Comparison of ENCODE assay signal across 14 mouse cellular contexts in genomic region chr5:122550460-122550859, GRCm38 (mm10). TPM values are rescaled to one million over a fixed set of nuclear protein-coding genes. Genes with fewer than 3 reads are reported as not detected.
DNase-seq lines count a peak whose midpoint lies in the region; ATAC-seq lines count a peak whose summit lies in the region.
"Had no signal": no experiment of that assay in that cellular context is flagged by ENCODE, and none has a peak within 500 bp of the region (broad histone marks: within the 10 kb centered on the region; RNA-seq: fewer than 3 reads in every experiment).

No protein-coding gene starts in this region.

- H3K4me2 ChIP-seq in heart, embryonic 13.5 days, result 0 out of 2 replicates have a peak overlapping the region, but pooled peaks have one; percentile 2
- H3K4me2 ChIP-seq in lung, embryonic 15.5 days, result peak overlapping the region; percentile 6
- peak overlapping the region; percentile 35 for H3K4me2 ChIP-seq in intestine, embryonic 16.5 days (ENCODE audit: low read depth, low read length)
- H3K4me2 ChIP-seq in stomach, embryonic 15.5 days, result peak overlapping the region; percentile 27; the same call in 1 of the 2 replicates
- H3K4me2 ChIP-seq: forebrain, embryonic 13.5 days; limb, embryonic 12.5 days had no signal

- 0 out of 2 replicates have a peak overlapping the region, but pooled peaks have one; percentile 24 for H3K27ac ChIP-seq in heart, embryonic 13.5 days (replicated peaks)
- peak overlapping the region; percentile 47 for H3K27ac ChIP-seq in lung, embryonic 15.5 days
- peak overlapping the region; percentile 60 for H3K27ac ChIP-seq in intestine, embryonic 16.5 days (ENCODE audit: low read length)
- peak overlapping the region; percentile 61 for H3K27ac ChIP-seq in stomach, embryonic 15.5 days
- H3K27ac ChIP-seq: forebrain, embryonic 13.5 days; limb, embryonic 12.5 days had no signal

- no peak for ATAC-seq in heart, embryonic 13.5 days (ENCODE audit: extremely low read depth, insufficient number of reproducible peaks, low FRiP score, low TSS enrichment)
- ATAC-seq in lung, embryonic 15.5 days (ENCODE audit: borderline replicate concordance, extremely low read depth, low FRiP score, low TSS enrichment), result no peak
- ATAC-seq in intestine, embryonic 16.5 days, result no peak
- no peak for ATAC-seq in stomach, embryonic 15.5 days (ENCODE audit: insufficient read depth, low FRiP score, low read depth)
- ATAC-seq in megakaryocyte-erythroid progenitor cell, adult 5-6 weeks (replicated peaks; ENCODE audit: low FRiP score, low TSS enrichment, poor library complexity, severe bottlenecking), result no peak
- ATAC-seq: forebrain, embryonic 13.5 days had no signal

- no peaks in the 10 kb centered on the region for H3K9me3 ChIP-seq in heart, embryonic 13.5 days
- no peaks in the 10 kb centered on the region for H3K9me3 ChIP-seq in lung, embryonic 15.5 days
- H3K9me3 ChIP-seq in intestine, embryonic 16.5 days (ENCODE audit: control insufficient read depth, low read length), result no peaks in the 10 kb centered on the region
- H3K9me3 ChIP-seq in stomach, embryonic 15.5 days, result no peaks in the 10 kb centered on the region
- H3K9me3 ChIP-seq: forebrain, embryonic 13.5 days; limb, embryonic 12.5 days had no signal

- DNase-seq in heart, adult 11 months, result no peak
- no peak for DNase-seq in lung, postnatal 4 days
- no peak for DNase-seq in layer of hippocampus, postnatal 36 days
- DNase-seq: cerebellum, adult 8-10 months; kidney, postnatal 25 days; midbrain, embryonic 14.5 days; right cerebral cortex, postnatal 25 days had no signal

- H3K4me1 ChIP-seq in heart, embryonic 13.5 days, result peaks cover 38% of the 10 kb centered on the region
- H3K4me1 ChIP-seq in lung, embryonic 15.5 days, result peaks cover 28% of the 10 kb centered on the region
- peaks cover 17% of the 10 kb centered on the region for H3K4me1 ChIP-seq in intestine, embryonic 16.5 days (ENCODE audit: control insufficient read depth, insufficient read depth, low read length)
- H3K4me1 ChIP-seq in stomach, embryonic 15.5 days, result 0 out of 2 replicates have a peak, but pooled peaks cover 5% of the 10 kb centered on the region

- peaks cover 16% of the 10 kb centered on the region for H3K36me3 ChIP-seq in heart, embryonic 13.5 days
- H3K36me3 ChIP-seq in lung, embryonic 15.5 days, result no peaks in the 10 kb centered on the region
- H3K36me3 ChIP-seq in intestine, embryonic 16.5 days (ENCODE audit: control insufficient read depth, insufficient read depth, low read length), result no peaks in the 10 kb centered on the region
- H3K36me3 ChIP-seq in stomach, embryonic 15.5 days, result no peaks in the 10 kb centered on the region

- no peak overlapping the region for H3K4me3 ChIP-seq in heart, embryonic 13.5 days
- H3K4me3 ChIP-seq in lung, embryonic 15.5 days, result no peak overlapping the region
- peak overlapping the region; percentile 14; the same call in 1 of the 2 replicates for H3K4me3 ChIP-seq in intestine, embryonic 16.5 days (ENCODE audit: low read length)
- H3K4me3 ChIP-seq in stomach, embryonic 15.5 days (replicated peaks), result no peak overlapping the region
- H3K4me3 ChIP-seq: forebrain, embryonic 13.5 days; limb, embryonic 12.5 days had no signal

- H3K27me3 ChIP-seq in heart, embryonic 13.5 days (replicated peaks), result no peaks in the 10 kb centered on the region
- no peaks in the 10 kb centered on the region for H3K27me3 ChIP-seq in lung, embryonic 15.5 days
- H3K27me3 ChIP-seq in intestine, embryonic 16.5 days (replicated peaks; ENCODE audit: control insufficient read depth, insufficient read depth, low read length), result no peaks in the 10 kb centered on the region
- no peaks in the 10 kb centered on the region for H3K27me3 ChIP-seq in stomach, embryonic 15.5 days (replicated peaks)
- H3K27me3 ChIP-seq: forebrain, embryonic 13.5 days; limb, embryonic 12.5 days had no signal

- no peak overlapping the region for H3K9ac ChIP-seq in heart, embryonic 13.5 days
- H3K9ac ChIP-seq in lung, embryonic 15.5 days, result peak overlapping the region; percentile 19; the same call in 1 of the 2 replicates
- peak overlapping the region; percentile 3; the same call in 1 of the 2 replicates for H3K9ac ChIP-seq in intestine, embryonic 16.5 days (ENCODE audit: low read depth, low read length)
- no peak overlapping the region for H3K9ac ChIP-seq in stomach, embryonic 15.5 days
- H3K9ac ChIP-seq: forebrain, embryonic 13.5 days; limb, embryonic 12.5 days had no signal

- 71% methylated on average over 8 of the region's 8 CpGs for WGBS in heart, embryonic 13.5 days
- WGBS in lung, embryonic 15.5 days, result 18% methylated on average over 8 of the region's 8 CpGs
- WGBS in intestine, embryonic 16.5 days, result 31% methylated on average over 8 of the region's 8 CpGs
- 29% methylated on average over 8 of the region's 8 CpGs for WGBS in stomach, embryonic 15.5 days

RNA-seq across cellular contexts. Expression of gene Atp2a2, which starts 48.4 kb away (rescaled TPM):
- polyA plus RNA-seq in heart, embryonic 13.5 days (2015; fragmentation: Nextera tagmentation; extraction: Ambion mirVana), result 221 and 227 TPM in 2 replicates
- polyA plus RNA-seq in lung, embryonic 15.5 days (2015; fragmentation: Nextera tagmentation; extraction: Ambion mirVana), result 31.3 and 37.3 TPM in 2 replicates
- 20.4 and 27.2 TPM in 2 replicates for polyA plus RNA-seq in intestine, embryonic 16.5 days (2015; fragmentation: Nextera tagmentation; extraction: Ambion mirVana)
- polyA plus RNA-seq in stomach, embryonic 15.5 days (2015; fragmentation: Nextera tagmentation; extraction: Ambion mirVana), result 33.5 and 35.7 TPM in 2 replicates
- total RNA-seq in megakaryocyte-erythroid progenitor cell, adult 5-6 weeks (2014; fragmentation: Nextera tagmentation), result 72.8 and 80.7 TPM in 2 replicates
- 100 and 106 TPM in 2 replicates for total RNA-seq in megakaryocyte-erythroid progenitor cell, adult 5-6 weeks (2017)
- 100 to 1,000 TPM; 639 to 686 TPM for total RNA-seq in layer of hippocampus, postnatal 36 days (2021)

Comparison
In these comparisons a context has a peak if more than half of its experiments do, and no peak if none do; other contexts are left out.
1. H3K9ac ChIP-seq: peak in lung, embryonic 15.5 days (single experiment) and intestine, embryonic 16.5 days (single experiment); none in heart, embryonic 13.5 days (single experiment) and stomach, embryonic 15.5 days (single experiment).
2. Peak in every context shown above with its lines, with median percentiles within 50 percentile points of each other: H3K27ac ChIP-seq and H3K4me2 ChIP-seq.